Mouse (Mus musculus) lung, postnatal 0 days (tissue): ENCODE measurements around the gene Arpc4. TPM values are rescaled to one million over a fixed set of nuclear protein-coding genes. Genes with fewer than 3 reads are reported as not detected.

Experiments
- ATAC-seq: fragments of 200-750 bp; cut with Nextera tagmentation; 2 replicates; pipeline ENCODE4 v1.8.0; 2017; ENCODE audit warnings: moderate library complexity
- DNase-seq: peaks from one replicate; pipeline ENCODE4 v3.0.0-alpha.2; 2016; ENCODE audit warnings: low spot score
- H3K27ac ChIP-seq: fragments of 300-500 bp; sonication (generic); 2 replicates; pipeline ENCODE4 v1.5.1; 2014; ENCODE audit warnings: antibody characterized with exemption, mild to moderate bottlenecking, low read length, mixed read lengths
- H3K27me3 ChIP-seq: fragments of 300-500 bp; sonication (generic); replicated peaks from 2 replicates; pipeline ENCODE4 v1.6.1; 2014; ENCODE audit warnings: low read length, mixed read lengths; ENCODE audit not compliant: insufficient read depth
- H3K36me3 ChIP-seq: fragments of 300-500 bp; sonication (generic); 2 replicates; pipeline ENCODE4 v1.6.1; 2014; ENCODE audit warnings: low read length, mixed read lengths; ENCODE audit not compliant: insufficient read depth
- H3K4me1 ChIP-seq: fragments of 300-500 bp; sonication (generic); 2 replicates; pipeline ENCODE4 v1.6.1; 2014; ENCODE audit warnings: antibody characterized with exemption, low read depth, low read length, mixed read lengths; ENCODE audit not compliant: insufficient read depth
- H3K4me2 ChIP-seq: fragments of 300-500 bp; sonication (generic); replicated peaks from 2 replicates; pipeline ENCODE4 v1.6.1; 2014; ENCODE audit warnings: low read depth, mild to moderate bottlenecking, low read length, moderate library complexity, mixed read lengths
- H3K4me3 ChIP-seq: fragments of 300-500 bp; sonication (generic); 2 replicates; pipeline ENCODE4 v1.5.1; 2014; ENCODE audit warnings: low read depth, low read length
- H3K9ac ChIP-seq: fragments of 300-500 bp; sonication (generic); replicated peaks from 2 replicates; pipeline ENCODE4 v1.6.1; 2014; ENCODE audit warnings: low read depth, mild to moderate bottlenecking
- H3K9me3 ChIP-seq: fragments of 300-500 bp; sonication (generic); 2 replicates; pipeline ENCODE4 v1.6.1; 2016; ENCODE audit warnings: low read length, mixed read lengths
- CTCF ChIP-seq: IDR thresholded peaks from 2 replicates; pipeline ENCODE4 v1.5.1; 2016; ENCODE audit warnings: antibody characterized with exemption, mild to moderate bottlenecking
- EP300 ChIP-seq: IDR thresholded peaks from 2 replicates; pipeline ENCODE4 v1.6.1; 2016; ENCODE audit warnings: antibody characterized with exemption, mild to moderate bottlenecking, control low read depth
- WGBS: fragments of 180-500 bp; shearing (Covaris S2); extraction: QIAGEN DNeasy Blood & Tissue Kit; methylation state at CpG from one replicate; pipeline ENCODE4 v1.1.7; 2014; 5-methylcytosine and 5-hydroxymethylcytosine counted together
- polyA plus RNA-seq: library from polyadenylated mRNA; unstranded; fragments of >200 nt; fragmentation: Nextera tagmentation; extraction: Ambion mirVana; gene quantifications from 2 replicates; pipeline ENCODE4 v1.2.1, GENCODE M21; 2015

Gene Arpc4
- polyA plus RNA-seq, 1 experiment from 2014 or later = 349 TPM

DNA sequence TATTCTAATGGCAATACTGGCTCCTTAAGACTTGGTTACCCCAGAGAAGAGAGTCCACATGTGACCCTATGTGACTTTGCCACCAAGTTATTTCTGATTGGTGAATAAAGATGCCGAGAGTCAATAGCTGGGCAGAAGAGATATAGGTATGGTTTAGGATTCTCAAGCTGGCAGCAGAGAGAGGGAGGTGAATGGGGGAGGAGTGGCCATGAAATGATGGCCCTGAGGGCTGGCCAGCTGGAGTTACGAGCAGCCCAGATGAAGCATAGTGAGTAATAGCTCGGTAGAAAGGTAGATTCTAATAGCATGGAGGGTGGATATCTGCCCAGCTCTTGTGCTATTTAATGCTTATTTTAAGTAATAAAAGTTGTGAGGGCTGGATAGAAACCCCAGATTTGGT, 25.1 kb upstream of the Arpc4 start:
- Histone ChIP-seq H3K27me3 (no peaks in the 10 kb centered on the region), H3K36me3 (no peaks in the 10 kb centered on the region), H3K27ac (no peak overlapping the region), H3K4me1 (no peaks in the 10 kb centered on the region), H3K9me3 (no peaks in the 10 kb centered on the region), H3K9ac (no peak overlapping the region), H3K4me3 (no peak overlapping the region), H3K4me2 (no peak overlapping the region)
- no peak for TF ChIP-seq EP300
- TF ChIP-seq CTCF = no peak
- DNase-seq (no peak), ATAC-seq (no peak)
- WGBS = 78% methylated on average over 3 of the region's 3 CpGs

DNA sequence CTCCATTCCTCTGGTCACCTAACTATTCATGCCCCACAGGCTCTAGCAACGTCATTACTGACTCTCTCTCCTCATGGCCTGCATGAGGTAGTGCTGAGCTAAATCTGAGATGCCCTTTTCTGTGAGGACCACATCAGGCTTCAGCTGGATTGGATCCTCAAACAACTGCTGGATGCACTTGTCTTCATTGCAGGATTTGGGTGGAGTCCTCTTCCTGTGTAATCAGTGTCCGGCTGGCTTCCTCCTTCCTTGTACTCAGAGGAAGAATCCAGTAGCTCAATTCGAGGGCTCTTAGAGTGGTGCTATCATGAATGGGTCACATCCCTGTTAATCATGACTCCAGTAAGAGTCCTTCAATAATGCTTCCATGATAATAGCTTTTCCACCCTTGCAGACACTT, 24.2 kb upstream of the Arpc4 start:
- H3K27me3 ChIP-seq = no peaks in the 10 kb centered on the region
- ATAC-seq = peak; percentile 19; the same call in 1 of the 2 replicates

DNA sequence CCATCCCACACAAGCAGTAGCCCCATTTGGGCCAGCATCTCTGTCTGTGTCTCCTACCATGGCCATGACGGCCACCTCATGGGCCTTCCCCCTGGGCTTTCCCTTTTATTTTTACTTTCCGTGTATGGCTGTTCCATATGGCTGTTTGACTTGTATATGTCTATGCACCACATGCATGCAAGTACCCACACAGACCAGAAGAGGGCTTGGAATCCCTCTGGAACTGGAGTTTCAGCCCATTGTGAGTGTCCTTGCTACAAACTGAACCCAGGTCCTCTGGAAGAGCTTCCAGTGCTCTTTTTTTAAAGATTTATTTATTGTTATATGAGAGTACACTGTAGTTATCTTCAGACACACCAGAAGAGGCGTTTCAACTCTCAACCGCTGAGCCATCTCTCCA, 16.4 kb upstream of the Arpc4 start:
- no peak overlapping the region for H3K27ac ChIP-seq
- H3K4me3 ChIP-seq = no peak overlapping the region
- DNase-seq = no peak
- H3K9me3 ChIP-seq = no peaks in the 10 kb centered on the region
- 73% methylated on average over 4 of the region's 4 CpGs for WGBS
- ATAC-seq = no peak
- H3K27me3 ChIP-seq = no peaks in the 10 kb centered on the region
- H3K4me2 ChIP-seq = no peak overlapping the region
- no peaks in the 10 kb centered on the region for H3K36me3 ChIP-seq
- H3K9ac ChIP-seq = no peak overlapping the region
- no peaks in the 10 kb centered on the region for H3K4me1 ChIP-seq
- TF ChIP-seq EP300 (no peak), CTCF (peak; percentile 22; the same call in 1 of the 2 replicates)

More for the DNA sequence above, 24.2 kb upstream of the Arpc4 start:
- H3K4me3 ChIP-seq = no peak overlapping the region
- no peak overlapping the region for H3K9ac ChIP-seq
- peak; percentile 27 for DNase-seq
- TF ChIP-seq EP300 (no peak), CTCF (no peak)
- WGBS = 37% methylated on average over 3 of the region's 3 CpGs
- H3K36me3 ChIP-seq = no peaks in the 10 kb centered on the region
- H3K9me3 ChIP-seq = no peaks in the 10 kb centered on the region
- H3K27ac ChIP-seq = no peak overlapping the region
- no peaks in the 10 kb centered on the region for H3K4me1 ChIP-seq
- no peak overlapping the region for H3K4me2 ChIP-seq

DNA sequence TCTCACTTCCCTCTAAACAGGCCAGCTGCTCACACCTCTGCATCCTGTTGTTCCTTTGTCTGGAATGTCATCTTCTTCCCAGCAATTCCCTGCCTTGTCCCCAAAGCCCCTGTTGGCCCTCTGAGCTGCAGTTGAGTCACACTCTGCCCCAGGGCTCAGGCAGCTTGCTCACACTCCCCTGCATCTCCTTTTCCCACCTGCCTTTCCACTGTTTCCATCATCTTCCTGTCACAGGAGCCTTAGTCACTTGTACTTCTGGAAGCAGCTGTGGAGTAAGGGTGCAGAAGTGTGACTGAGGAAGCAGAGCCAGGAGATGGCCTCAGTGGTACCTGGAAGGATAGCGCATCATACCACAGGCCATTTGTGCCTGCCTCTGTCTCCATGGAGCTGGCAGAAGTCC, 15.7 kb upstream of the Arpc4 start:
- Histone ChIP-seq H3K9ac (no peak overlapping the region), H3K27ac (no peak overlapping the region), H3K27me3 (no peaks in the 10 kb centered on the region), H3K36me3 (no peaks in the 10 kb centered on the region), H3K4me1 (no peaks in the 10 kb centered on the region), H3K4me2 (no peak overlapping the region), H3K4me3 (no peak overlapping the region), H3K9me3 (no peaks in the 10 kb centered on the region)
- DNase-seq = no peak
- no peak for ATAC-seq
- WGBS = 90% methylated on average over 1 of the region's 1 CpGs
- TF ChIP-seq EP300 = no peak
- no peak for TF ChIP-seq CTCF

DNA sequence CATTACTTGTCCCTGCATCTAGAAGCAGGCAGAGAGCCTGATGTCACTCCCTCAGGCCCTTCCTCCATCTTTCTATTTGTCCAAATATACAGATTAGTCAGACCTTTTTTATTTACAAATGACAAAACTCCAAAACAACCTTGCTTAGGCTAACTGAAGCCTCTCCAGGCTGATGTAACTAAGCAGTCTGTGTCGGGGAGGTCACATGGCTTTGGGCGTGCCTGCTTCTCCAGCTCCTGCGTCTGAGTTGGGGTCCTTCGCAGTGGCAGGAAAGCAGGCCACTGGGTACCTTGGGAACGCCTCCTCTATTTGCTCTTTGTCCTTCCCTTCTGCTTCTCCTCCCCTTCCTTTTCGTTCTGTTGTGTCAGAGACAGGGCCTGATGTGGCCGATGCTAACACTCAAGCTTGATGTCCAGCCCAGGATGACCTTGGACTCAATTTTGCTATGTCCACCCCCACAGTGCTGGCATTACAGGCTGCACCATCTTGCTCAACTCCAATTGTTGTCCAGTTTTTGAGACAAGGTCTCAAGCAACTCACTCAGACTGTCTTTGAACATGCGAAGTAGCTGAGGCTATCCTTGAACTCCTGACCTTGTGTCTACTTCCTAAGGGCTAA, 13.3 kb upstream of the Arpc4 start:
- Histone ChIP-seq H3K36me3 (peaks cover 11% of the 10 kb centered on the region; the same call in 1 of the 2 replicates), H3K9me3 (no peaks in the 10 kb centered on the region), H3K4me1 (no peaks in the 10 kb centered on the region), H3K27ac (no peak overlapping the region), H3K27me3 (no peaks in the 10 kb centered on the region), H3K9ac (no peak overlapping the region), H3K4me3 (no peak overlapping the region), H3K4me2 (no peak overlapping the region)
- TF ChIP-seq CTCF (no peak), EP300 (no peak)
- DNase-seq (no peak), ATAC-seq (no peak; the same call in 1 of the 2 replicates)
- 66% methylated on average over 8 of the region's 8 CpGs for WGBS

DNA sequence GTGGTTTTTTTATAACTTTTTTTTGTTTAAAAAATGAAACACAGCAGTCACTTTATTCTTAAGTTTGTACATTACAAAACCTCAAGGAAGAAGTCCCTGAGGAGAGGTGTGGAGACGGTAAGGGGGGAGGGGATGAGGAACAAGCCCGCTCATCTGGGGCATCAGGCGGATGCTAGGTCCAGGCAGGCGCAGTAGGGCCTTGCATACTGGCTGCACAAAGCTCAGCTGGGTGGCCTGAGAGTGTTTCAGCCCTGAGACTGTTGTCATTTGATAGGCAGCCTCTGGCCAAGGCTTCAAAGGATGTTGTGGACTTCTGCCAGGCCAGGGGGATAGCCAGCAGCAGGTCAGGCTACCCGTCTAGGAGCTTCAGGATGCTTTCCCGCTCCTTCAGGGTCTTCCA, 11.3 kb upstream of the Arpc4 start:
- ATAC-seq = no peak
- TF ChIP-seq EP300 (no peak), CTCF (no peak)
- 90% methylated on average over 6 of the region's 6 CpGs for WGBS

More for the DNA sequence above, 11.3 kb upstream of the Arpc4 start:
- Histone ChIP-seq H3K27ac (no peak overlapping the region), H3K27me3 (no peaks in the 10 kb centered on the region), H3K9ac (no peak overlapping the region), H3K36me3 (peaks cover 25% of the 10 kb centered on the region; the same call in 1 of the 2 replicates), H3K4me2 (no peak overlapping the region), H3K9me3 (no peaks in the 10 kb centered on the region), H3K4me1 (no peaks in the 10 kb centered on the region), H3K4me3 (no peak overlapping the region)
- no peak for DNase-seq
